Mouse (Mus musculus): ENCODE results near the gene Cdc14b. TPM values are rescaled to one million over a fixed set of nuclear protein-coding genes. Genes with fewer than 3 reads are reported as not detected.

Cdc14b gene
- total RNA-seq, 1 experiment from 2014 or later = 9.7 TPM

DNA sequence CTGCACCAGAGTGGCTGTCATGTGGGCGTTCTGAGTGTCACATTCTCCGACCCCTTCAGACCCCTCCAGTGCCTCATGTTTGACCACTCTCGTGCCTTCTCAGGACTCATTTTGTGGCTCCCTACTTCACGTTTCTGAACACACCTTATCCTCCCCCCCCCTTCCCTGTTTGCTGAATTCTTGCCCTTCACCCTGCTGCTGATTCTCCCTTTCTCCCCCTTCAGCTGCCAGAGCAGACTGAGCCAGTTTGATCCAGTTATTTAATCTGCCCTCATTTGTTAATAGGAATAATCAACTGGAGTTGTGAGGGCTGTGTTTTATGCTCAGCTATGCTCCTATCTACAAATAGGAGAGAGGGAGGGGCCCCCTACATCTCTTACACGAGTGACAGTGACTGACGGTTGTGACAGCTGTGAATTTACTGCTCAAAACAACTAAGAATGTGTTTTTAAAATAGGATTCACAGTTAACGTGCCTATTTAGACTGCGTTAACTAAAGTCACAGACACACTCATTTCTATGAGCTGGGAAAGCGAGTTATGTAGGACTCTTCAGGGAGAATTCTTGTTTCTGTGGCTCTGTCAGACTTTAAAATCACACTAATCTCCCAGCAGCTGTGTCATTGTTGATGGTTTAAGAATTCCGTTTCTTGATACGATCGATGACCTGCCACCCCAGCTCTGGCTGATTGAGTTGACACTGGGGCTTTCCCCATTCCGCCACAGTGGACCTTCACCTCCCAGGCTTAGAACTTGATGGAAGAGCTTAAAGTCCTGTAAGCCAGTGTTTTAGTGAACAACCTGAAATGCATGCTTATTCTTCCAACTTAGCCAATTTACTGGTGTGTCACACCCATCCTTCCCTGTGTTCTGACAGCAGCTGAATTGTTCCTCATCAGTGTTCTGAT, 96.1 kb downstream of the Cdc14b start:
- no peak for DNase-seq

GRCm38 (mm10) chr13:64178000-64178399, 97.1 kb downstream of the Cdc14b start:
- DNase-seq = no peak

DNA sequence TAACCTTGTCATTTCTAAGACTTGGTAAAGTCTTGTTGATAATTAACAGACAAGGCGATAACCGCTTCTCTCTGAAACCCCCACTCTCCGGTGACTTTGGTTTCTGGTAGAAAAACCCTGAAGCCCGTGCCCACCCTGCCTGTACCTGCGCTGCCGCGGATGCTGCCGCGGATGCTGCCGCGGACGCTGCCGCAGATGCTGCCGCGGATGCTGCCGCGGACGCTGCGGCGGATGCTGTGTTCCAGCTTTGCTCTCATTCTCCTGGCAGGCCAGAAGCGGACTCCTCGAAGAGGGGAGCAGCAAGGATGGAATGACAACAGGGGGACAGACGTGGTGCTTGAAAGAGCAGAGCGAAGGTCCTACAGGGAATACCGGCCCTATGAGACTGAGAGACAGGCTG, 105.3 kb downstream of the Cdc14b start:
- DNase-seq = no peak

DNA sequence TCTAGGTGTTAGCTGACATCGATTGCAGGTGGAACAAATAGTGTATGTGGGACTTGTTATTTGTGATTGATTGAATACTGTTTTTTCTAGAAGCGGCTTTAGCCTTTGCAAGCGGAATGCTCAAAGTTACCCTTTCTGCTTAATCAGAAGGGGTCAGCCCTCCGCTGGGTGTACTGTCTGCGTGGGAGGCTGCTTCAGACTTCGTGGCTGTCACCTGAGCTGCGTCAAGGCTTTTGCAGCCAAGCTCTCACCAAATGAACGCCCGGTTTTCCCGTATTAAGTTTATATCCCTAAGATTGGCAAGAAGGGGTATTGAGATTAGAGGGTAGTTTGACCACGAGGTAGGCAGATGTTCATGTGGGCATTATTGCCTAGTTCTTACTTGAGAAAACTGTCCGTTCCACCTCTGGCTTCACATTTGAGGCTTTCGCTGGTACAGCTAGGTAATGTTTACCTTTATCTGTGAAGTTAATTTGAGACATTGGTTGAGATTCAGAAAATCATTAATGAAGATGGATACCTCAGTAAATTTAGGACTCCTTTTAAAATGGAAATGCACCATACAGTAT, 111.9 kb downstream of the Cdc14b start:
- DNase-seq = no peak

DNA sequence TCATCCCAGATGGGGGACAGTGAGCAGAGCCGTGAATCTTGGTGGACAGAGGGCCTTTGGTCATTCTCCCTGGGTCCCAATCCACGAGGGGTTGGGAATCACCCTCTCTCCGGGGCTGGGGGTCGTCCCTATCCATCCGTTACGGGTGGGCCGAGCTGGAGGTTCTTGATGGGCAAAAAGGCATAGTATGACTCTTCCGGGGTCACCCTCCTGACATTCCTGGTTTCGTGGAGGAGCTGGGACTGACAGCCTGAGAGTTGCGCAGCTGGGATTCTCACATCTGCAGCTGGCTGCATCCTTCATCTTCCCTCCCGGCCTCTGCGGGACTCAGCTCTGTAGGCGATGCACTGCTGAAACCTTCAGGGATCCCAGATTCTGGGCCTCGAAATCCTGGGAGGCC, 112.5 kb downstream of the Cdc14b start:
- no peak for DNase-seq

DNA sequence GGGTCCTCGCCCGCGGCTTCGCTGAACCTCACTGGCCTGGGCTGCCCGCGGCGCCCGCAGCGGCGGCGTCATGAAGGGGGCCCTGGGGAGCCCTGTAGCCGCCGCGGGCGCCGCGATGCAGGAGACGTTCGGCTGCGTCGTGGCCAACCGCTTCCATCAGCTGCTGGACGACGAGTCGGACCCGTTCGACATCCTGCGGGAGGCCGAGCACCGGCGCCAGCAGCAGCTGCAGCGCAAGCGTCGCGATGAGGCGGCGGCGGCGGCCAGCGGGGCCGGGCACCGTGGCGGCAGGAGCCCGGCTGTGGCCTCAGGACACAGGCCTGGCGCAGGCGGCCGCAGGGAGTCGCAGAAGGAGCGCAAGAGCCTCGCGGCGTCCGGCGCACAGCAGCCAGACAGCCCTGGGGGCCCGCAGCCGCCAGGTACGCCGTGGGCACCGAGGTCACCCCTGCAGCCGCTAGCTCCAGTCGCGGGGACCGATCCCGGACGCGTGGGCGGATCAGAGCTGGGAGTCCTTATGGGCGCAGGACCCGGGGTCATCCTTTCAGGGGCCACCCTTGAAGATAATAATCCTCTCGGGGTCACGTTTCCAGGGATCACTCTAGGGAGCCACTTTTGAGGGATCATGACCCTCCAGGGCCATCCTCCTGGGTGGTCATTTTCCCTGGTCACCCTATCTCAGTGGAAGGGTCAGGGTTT, 113.0 kb downstream of the Cdc14b start:
- DNase-seq = peak; percentile 45

GRCm38 (mm10) chr13:64161548-64161915, 113.6 kb downstream of the Cdc14b start, which contains the start of gene Habp4:
Habp4 (plus strand) TSS chr13:64161824.
- peak; percentile 98 for DNase-seq

DNA sequence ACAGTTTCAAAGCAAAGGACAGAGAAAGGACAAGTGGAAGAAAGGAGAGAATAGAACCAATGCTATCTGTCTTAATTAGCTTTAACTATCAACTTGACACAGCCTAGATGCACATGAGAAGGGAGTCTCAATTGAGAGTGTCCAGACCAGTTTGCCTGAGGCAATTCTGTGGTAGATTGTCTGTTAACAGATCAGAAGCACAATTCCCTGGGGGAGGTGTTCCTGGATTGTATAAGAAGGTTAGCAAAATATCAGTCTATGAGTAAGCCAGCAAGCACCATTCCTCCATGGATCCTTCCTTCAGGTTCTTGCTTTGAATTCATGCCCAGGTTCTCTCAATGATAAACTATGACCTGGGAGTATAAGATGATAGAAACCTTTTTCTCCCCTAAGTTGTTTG, 118.1 kb downstream of the Cdc14b start:
- DNase-seq = no peak

GRCm38 (mm10) chr13:64155171-64155571, 119.9 kb downstream of the Cdc14b start:
- DNase-seq = no peak

- no peak for DNase-seq
Observed at GRCm38 (mm10) chr13:64154651-64155050, 120.4 kb downstream of the Cdc14b start.

- peak; percentile 61 for DNase-seq
Observed at GRCm38 (mm10) chr13:64153751-64154267, 121.3 kb downstream of the Cdc14b start.

DNA sequence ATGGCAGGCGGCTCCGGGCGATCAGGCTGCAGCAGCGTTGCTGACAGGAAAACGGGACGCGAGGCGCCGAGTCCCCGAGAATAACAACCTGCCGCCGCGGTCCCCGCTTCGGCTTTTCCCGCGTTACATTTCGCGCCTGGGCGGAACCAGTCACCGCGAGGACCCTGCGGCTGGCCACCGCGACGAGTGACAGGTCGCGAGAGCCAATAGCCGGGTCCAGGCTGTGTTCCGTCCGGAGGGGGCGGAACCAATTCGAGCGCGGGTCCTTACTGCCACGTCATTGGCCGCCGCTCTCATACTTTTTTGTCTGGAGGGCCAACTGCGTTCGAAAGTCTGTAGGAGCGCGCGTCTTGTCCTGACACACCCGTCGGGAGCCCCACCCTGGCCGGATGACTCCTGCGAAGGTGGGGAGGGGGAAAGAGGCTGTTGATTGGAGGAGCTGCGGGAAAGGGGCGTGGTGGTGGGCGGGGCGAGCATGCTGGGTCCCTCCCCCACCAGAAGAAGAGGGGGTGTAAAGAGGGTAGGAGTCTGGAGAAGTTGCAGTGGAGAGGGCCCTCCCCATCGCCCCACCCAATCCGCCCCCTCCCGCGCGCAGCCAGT, 121.9 kb downstream of the Cdc14b start, which contains the start of gene Zfp367:
Zfp367 (minus strand) TSS at position 120 of the 600 bp plus-strand sequence.
- peak; percentile 96 for DNase-seq

- no peak for DNase-seq
Observed at GRCm38 (mm10) chr13:64152671-64153082, 122.4 kb downstream of the Cdc14b start.

GRCm38 (mm10) chr13:64152241-64152669, 122.8 kb downstream of the Cdc14b start:
- DNase-seq = peak; percentile 91

GRCm38 (mm10) chr13:64150121-64150520, 125.0 kb downstream of the Cdc14b start:
- no peak for DNase-seq

Other genes with a start within 250 kb of the Cdc14b start
- gene Hsd17b3, start 186.1 kb downstream of the Cdc14b start, total RNA-seq (2021) = 1.2 TPM in 1 of 2 replicates, not detected in the other
- gene Slc35d2, start 145.9 kb downstream of the Cdc14b start, total RNA-seq (2021) = 7.5 and 9.0 TPM in 2 replicates
- gene Zfp367, start 122.1 kb downstream of the Cdc14b start, total RNA-seq (2021) = 33.6 and 39.7 TPM in 2 replicates
- gene Habp4, start 113.5 kb downstream of the Cdc14b start, total RNA-seq (2021) = 30.9 and 34.2 TPM in 2 replicates
- gene Aaed1, start 37.4 kb upstream of the Cdc14b start, total RNA-seq (2021) = 47.8 and 54.8 TPM in 2 replicates
- 784 and 797 TPM in 2 replicates for gene Ctsl, start 95.6 kb upstream of the Cdc14b start, total RNA-seq (2021)
- 4.6 and 6.5 TPM in 2 replicates for gene Cdk20, start 157.0 kb upstream of the Cdc14b start, total RNA-seq (2021)
- not detected in 2 replicates for gene Fam240b, start 222.5 kb upstream of the Cdc14b start, total RNA-seq (2021)

Data from adrenal gland, postnatal 25 days (tissue).